In the genomic region with DNA sequence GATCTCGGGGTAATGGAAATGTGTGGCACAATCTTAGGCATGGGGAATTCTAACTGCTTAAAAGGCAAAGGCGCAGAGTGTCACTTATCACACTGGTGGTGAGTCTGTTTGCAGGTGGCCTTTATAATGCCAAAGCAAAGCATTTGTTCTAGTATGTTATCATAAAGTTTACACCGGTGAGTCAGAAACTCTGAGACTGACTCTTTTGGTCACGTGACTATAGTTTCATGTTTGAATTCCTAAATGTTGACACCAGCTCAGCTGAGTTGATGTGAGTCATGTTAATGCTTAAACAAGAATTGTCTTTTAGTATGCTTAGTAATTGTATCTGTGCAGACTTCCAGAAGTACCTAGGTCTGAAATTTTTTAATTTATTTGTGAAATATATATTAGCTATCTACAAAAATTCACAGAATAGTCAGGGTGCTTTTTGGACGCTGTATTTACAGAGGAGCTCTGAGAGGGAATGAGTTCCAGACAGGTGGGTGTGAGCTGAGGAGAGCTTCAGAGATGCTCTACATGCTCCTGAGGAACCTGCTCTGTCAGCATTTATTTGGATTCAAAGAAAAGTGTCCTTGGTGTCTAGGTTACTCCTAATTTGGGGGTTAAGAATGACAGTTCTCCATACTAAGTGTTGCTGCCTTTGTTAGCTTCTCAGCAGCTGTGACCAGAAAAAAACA, we compare ENCODE assay signal across 11 mouse cellular contexts. TPM values are rescaled to one million over a fixed set of nuclear protein-coding genes. Genes with fewer than 3 reads are reported as not detected.
DNase-seq lines count a peak whose midpoint lies in the region; ATAC-seq and TF ChIP-seq lines count a peak whose summit lies in the region.
"Had no signal": no experiment of that assay in that cellular context is flagged by ENCODE, and none has a peak within 500 bp of the region (broad histone marks: within the 10 kb centered on the region; RNA-seq: fewer than 3 reads in every experiment).

No protein-coding gene starts in this region.

- H3K4me1 ChIP-seq in spleen, adult 2 months (ENCODE audit: control insufficient read depth, insufficient read depth, insufficient read length) = no peaks in the 10 kb centered on the region; the same call in 1 of the 2 replicates
- H3K4me1 ChIP-seq in intestine, embryonic 15.5 days (replicated peaks) = no peaks in the 10 kb centered on the region; the same call in 1 of the 2 replicates
- H3K4me1 ChIP-seq in embryonic facial prominence, embryonic 10.5 days = peaks cover 7% of the 10 kb centered on the region
- H3K4me1 ChIP-seq: neural tube, embryonic 13.5 days had no signal

- no peak overlapping the region for H3K4me3 ChIP-seq in spleen, adult 2 months (ENCODE audit: extremely low read depth, insufficient read depth, insufficient read length)
- H3K4me3 ChIP-seq in intestine, embryonic 15.5 days (replicated peaks) = no peak overlapping the region
- no peak overlapping the region for H3K4me3 ChIP-seq in embryonic facial prominence, embryonic 10.5 days
- H3K4me3 ChIP-seq: neural tube, embryonic 13.5 days had no signal

- H3K36me3 ChIP-seq in spleen, adult 2 months (ENCODE audit: control insufficient read depth, insufficient read depth, low read length) = 0 out of 2 replicates have a peak, but pooled peaks cover 2% of the 10 kb centered on the region
- H3K36me3 ChIP-seq in intestine, embryonic 15.5 days = no peaks in the 10 kb centered on the region
- H3K36me3 ChIP-seq in embryonic facial prominence, embryonic 10.5 days (replicated peaks) = peaks cover 10% of the 10 kb centered on the region; the same call in 1 of the 2 replicates
- H3K36me3 ChIP-seq: neural tube, embryonic 13.5 days had no signal

- peak overlapping the region; percentile 62; the same call in 1 of the 2 replicates for H3K27ac ChIP-seq in spleen, adult 2 months (ENCODE audit: insufficient read depth, low read length)
- peak overlapping the region; percentile 23; the same call in 1 of the 2 replicates for H3K27ac ChIP-seq in intestine, embryonic 15.5 days
- H3K27ac ChIP-seq in embryonic facial prominence, embryonic 10.5 days (replicated peaks) = no peak overlapping the region
- H3K27ac ChIP-seq: neural tube, embryonic 13.5 days had no signal

- peak; percentile 32 for DNase-seq in adrenal gland, adult 2 months
- no peak for DNase-seq in adrenal gland, postnatal 4 days (ENCODE audit: low spot score in 2 of 2)
- DNase-seq in spleen, adult 2 months (ENCODE audit: low read depth in 1 of 2, low spot score in 2 of 2) = no peak
- no peak for DNase-seq in spleen, postnatal 10 days (ENCODE audit: low spot score in 2 of 2)
- no peak for DNase-seq in ovary, adult 18-20 months (ENCODE audit: low spot score)
- no peak for DNase-seq in embryonic facial prominence, embryonic 10.5 days (ENCODE audit: low spot score)
- no peak for DNase-seq in cerebellum, postnatal 10 days
- DNase-seq: kidney, adult 18-20 months had no signal

- TF ChIP-seq POLR2A in spleen, adult 2 months (IDR thresholded peaks at IDR 0.05; ENCODE audit: low read depth, low read length) = no peak

- H3K9ac ChIP-seq in intestine, embryonic 15.5 days = no peak overlapping the region
- H3K9ac ChIP-seq: neural tube, embryonic 13.5 days had no signal

- no peaks in the 10 kb centered on the region for H3K9me3 ChIP-seq in intestine, embryonic 15.5 days
- no peaks in the 10 kb centered on the region for H3K9me3 ChIP-seq in embryonic facial prominence, embryonic 10.5 days
- H3K9me3 ChIP-seq: neural tube, embryonic 13.5 days had no signal

- ATAC-seq in intestine, embryonic 15.5 days = peak; percentile 76
- ATAC-seq: forebrain, embryonic 16.5 days had no signal

- no peak for TF ChIP-seq CTCF in spleen, adult 2 months (IDR thresholded peaks at IDR 0.05; ENCODE audit: extremely low read depth, insufficient read depth, insufficient read length, insufficient replicate concordance)

- WGBS in spleen, adult 2 months = 74% methylated on average over 5 of the region's 5 CpGs
- WGBS in intestine, embryonic 15.5 days = 60% methylated on average over 5 of the region's 5 CpGs
- 87% methylated on average over 5 of the region's 5 CpGs for WGBS in embryonic facial prominence, embryonic 10.5 days

- no peak overlapping the region for H3K4me2 ChIP-seq in intestine, embryonic 15.5 days (replicated peaks)
- H3K4me2 ChIP-seq: neural tube, embryonic 13.5 days had no signal

- H3K27me3 ChIP-seq in spleen, adult 2 months (ENCODE audit: control insufficient read depth, insufficient read depth, low read length) = no peaks in the 10 kb centered on the region
- no peaks in the 10 kb centered on the region for H3K27me3 ChIP-seq in intestine, embryonic 15.5 days (replicated peaks)
- H3K27me3 ChIP-seq in embryonic facial prominence, embryonic 10.5 days (replicated peaks; ENCODE audit: low read depth, poor library complexity, severe bottlenecking) = no peaks in the 10 kb centered on the region
- H3K27me3 ChIP-seq: neural tube, embryonic 13.5 days had no signal

RNA-seq across cellular contexts. Expression of a gene that starts 50.2 kb away (rescaled TPM):
- total RNA-seq in adrenal gland, adult 2 months (2021) = 10 to 100 TPM; 39.2 to 54.0 TPM
- polyA plus RNA-seq in adrenal gland, adult 2 months (2012; rRNA removed) = 75.3 and 107 TPM in 2 replicates
- 10 to 100 TPM; 34.0 to 34.4 TPM for total RNA-seq in adrenal gland, postnatal 4 days (2021)
- 10.8 and 12.2 TPM in 2 replicates for polyA plus RNA-seq in spleen, adult 2 months (2012; rRNA removed)
- polyA plus RNA-seq in intestine, embryonic 15.5 days (2015; fragmentation: Nextera tagmentation; extraction: Ambion mirVana) = 5.8 and 6.5 TPM in 2 replicates
- polyA plus RNA-seq in embryonic facial prominence, embryonic 10.5 days (2016; fragmentation: Nextera tagmentation; extraction: Ambion mirVana) = 1.8 and 2.5 TPM in 2 replicates
